Mouse (Mus musculus) T-helper 2 cell (primary cell): ENCODE measurements around the gene Ctcfl.

Experiments
- in situ Hi-C: fragments of 300-600 bp; cut with MboI, MseI; formaldehyde crosslinking; loops from one replicate; pipeline ENCODE4 v1.15.1; 2025; ENCODE audit warnings: high pct_unique_total_duplicates

The Ctcfl gene

GRCm38 (mm10) chr2:173083712-173084475, 35.4 kb downstream of the Ctcfl start:
- in situ Hi-C loops = loop anchor here (5.0 to 10.0 kb wide), 3 partner anchors 59 to 1381 kb away; partner anchors contain the start of genes Atp5e and Rbm38

GRCm38 (mm10) chr2:173083106-173083505, 36.2 kb downstream of the Ctcfl start:
- in situ Hi-C loops = loop anchor here (5.0 to 10.0 kb wide), 3 partner anchors 58 to 1382 kb away; partner anchors contain the start of genes Atp5e and Rbm38

GRCm38 (mm10) chr2:173082706-173083105, 36.6 kb downstream of the Ctcfl start:
- in situ Hi-C loops = loop anchor here (5.0 to 10.0 kb wide), 3 partner anchors 58 to 1382 kb away; partner anchors contain the start of genes Atp5e and Rbm38

- in situ Hi-C loops = loop anchor here (5.0 to 10.0 kb wide), 3 partner anchors 56 to 1384 kb away; partner anchors contain the start of genes Atp5e and Rbm38
Measured at GRCm38 (mm10) chr2:173080785-173081241, 38.5 kb downstream of the Ctcfl start.

GRCm38 (mm10) chr2:173079766-173080549, 39.4 kb downstream of the Ctcfl start:
- in situ Hi-C loops = loop anchor here (5.0 to 10.0 kb wide), 3 partner anchors 55 to 1385 kb away; partner anchors contain the start of genes Atp5e and Rbm38

- in situ Hi-C loops = no loop called here
Measured at GRCm38 (mm10) chr2:173076921-173077320, 42.4 kb downstream of the Ctcfl start.

- in situ Hi-C loops = no loop called here
Measured at GRCm38 (mm10) chr2:173073666-173074065, 45.7 kb downstream of the Ctcfl start.

- in situ Hi-C loops = no loop called here
Measured at GRCm38 (mm10) chr2:173072948-173073347, 46.4 kb downstream of the Ctcfl start.

- in situ Hi-C loops = no loop called here
Measured at GRCm38 (mm10) chr2:173064864-173065263, 54.5 kb downstream of the Ctcfl start.

- in situ Hi-C loops = no loop called here
Measured at GRCm38 (mm10) chr2:173063219-173063618, 56.1 kb downstream of the Ctcfl start.

- in situ Hi-C loops = no loop called here
Measured at GRCm38 (mm10) chr2:173061443-173062351, 57.6 kb downstream of the Ctcfl start.

GRCm38 (mm10) chr2:173060450-173060849, 58.9 kb downstream of the Ctcfl start:
- in situ Hi-C loops = no loop called here

- in situ Hi-C loops = no loop called here
Measured at GRCm38 (mm10) chr2:173058263-173058662, 61.1 kb downstream of the Ctcfl start.

- in situ Hi-C loops = no loop called here
Measured at GRCm38 (mm10) chr2:173057623-173058022, 61.7 kb downstream of the Ctcfl start.

- in situ Hi-C loops = no loop called here
Measured at GRCm38 (mm10) chr2:173056882-173057315, 62.4 kb downstream of the Ctcfl start.

- in situ Hi-C loops = no loop called here
Measured at GRCm38 (mm10) chr2:173056303-173056881, 62.9 kb downstream of the Ctcfl start.

- in situ Hi-C loops = no loop called here
Measured at GRCm38 (mm10) chr2:173053846-173054245, 65.5 kb downstream of the Ctcfl start.

- in situ Hi-C loops = no loop called here
Measured at GRCm38 (mm10) chr2:173052881-173053280, 66.4 kb downstream of the Ctcfl start.

- in situ Hi-C loops = no loop called here
Measured at GRCm38 (mm10) chr2:173050604-173051382, 68.5 kb downstream of the Ctcfl start.

GRCm38 (mm10) chr2:173049817-173050216, 69.5 kb downstream of the Ctcfl start:
- in situ Hi-C loops = no loop called here
